Mouse (Mus musculus) hindbrain, embryonic 13.5 days (tissue): ENCODE measurements around the gene Ppm1a. TPM values are rescaled to one million over a fixed set of nuclear protein-coding genes. Genes with fewer than 3 reads are reported as not detected.

ENCODE experiments used
- ATAC-seq: fragments of 200-750 bp; cut with Nextera tagmentation; 2 replicates; pipeline ENCODE4 v1.8.0; 2017; ENCODE audit warnings: moderate TSS enrichment; ENCODE audit not compliant: low FRiP score
- H3K27ac ChIP-seq: fragments of 300-500 bp; sonication (generic); 2 replicates; pipeline ENCODE4 v1.5.1; 2015; ENCODE audit warnings: inconsistent platforms, mild to moderate bottlenecking, moderate library complexity
- H3K27me3 ChIP-seq: fragments of 300-500 bp; sonication (generic); 2 replicates; pipeline ENCODE4 v1.6.1; 2015; ENCODE audit warnings: mild to moderate bottlenecking, inconsistent platforms
- H3K36me3 ChIP-seq: fragments of 300-500 bp; sonication (generic); 2 replicates; pipeline ENCODE4 v1.6.1; 2015; ENCODE audit warnings: mild to moderate bottlenecking, inconsistent platforms
- H3K4me1 ChIP-seq: fragments of 300-500 bp; sonication (generic); replicated peaks from 2 replicates; pipeline ENCODE4 v1.6.1; 2015; ENCODE audit warnings: inconsistent platforms
- H3K4me2 ChIP-seq: fragments of 300-500 bp; sonication (generic); 2 replicates; pipeline ENCODE4 v1.6.1; 2015; ENCODE audit warnings: inconsistent platforms, mild to moderate bottlenecking, moderate library complexity
- H3K4me3 ChIP-seq: fragments of 300-500 bp; sonication (generic); 2 replicates; pipeline ENCODE4 v1.5.1; 2015; ENCODE audit warnings: mild to moderate bottlenecking, inconsistent platforms
- H3K9ac ChIP-seq: fragments of 300-500 bp; sonication (generic); 2 replicates; pipeline ENCODE4 v1.6.1; 2015; ENCODE audit warnings: mild to moderate bottlenecking, inconsistent platforms
- H3K9me3 ChIP-seq: fragments of 300-500 bp; sonication (generic); 2 replicates; pipeline ENCODE4 v1.6.1; 2016; ENCODE audit warnings: inconsistent platforms
- WGBS: fragments of 180-500 bp; shearing (Covaris S2); methylation state at CpG from one replicate; pipeline ENCODE4 v1.1.7; 2015; 5-methylcytosine and 5-hydroxymethylcytosine counted together
- polyA plus RNA-seq: library from polyadenylated mRNA; unstranded; fragments of >200 nt; fragmentation: Nextera tagmentation; extraction: Ambion mirVana; gene quantifications from 2 replicates; pipeline ENCODE4 v1.2.1, GENCODE M21; 2015

The Ppm1a gene
- polyA plus RNA-seq, result 60.2 and 63.8 TPM in 2 replicates

DNA sequence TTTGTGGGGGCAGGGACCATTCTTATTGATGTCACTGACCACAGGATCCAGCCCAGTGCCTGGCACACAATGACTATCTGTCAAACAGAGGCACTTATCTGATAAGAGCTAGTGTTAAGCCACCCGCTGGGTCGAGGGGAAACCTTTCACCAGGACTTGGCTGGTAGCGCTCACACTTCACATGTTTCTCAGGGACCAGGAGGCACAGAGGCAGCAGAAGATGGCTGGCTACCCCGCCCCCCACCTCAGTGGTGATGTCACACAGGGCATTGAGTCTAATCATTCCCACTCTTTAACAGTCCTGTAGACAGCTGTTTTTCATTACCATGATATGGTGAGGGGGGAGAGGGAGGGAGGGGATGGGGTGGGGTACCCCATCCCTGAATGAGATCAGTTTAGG is at the start of gene Ppm1a:
Gene Ppm1a, plus strand, starts transcription at position 370 of the 400 bp plus-strand sequence.
- ATAC-seq, result no peak

DNA sequence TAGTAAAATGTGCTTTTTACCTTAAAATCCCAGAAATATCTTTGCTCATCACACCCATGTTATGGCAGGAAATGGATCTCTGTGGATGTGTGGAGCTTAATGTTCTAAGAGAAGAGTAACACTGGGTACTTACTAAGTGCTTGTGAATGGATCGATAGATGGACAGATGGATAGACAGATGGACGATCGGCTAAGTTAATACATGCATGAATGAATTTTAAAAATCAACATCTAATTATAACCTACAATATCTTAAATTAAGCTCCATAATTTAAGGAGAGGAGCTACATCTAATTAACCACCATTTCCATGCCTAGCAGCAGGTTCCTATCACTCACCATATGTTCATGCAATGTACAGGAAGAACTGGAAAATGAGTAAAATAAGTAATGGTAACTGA is 47.3 kb upstream of the Ppm1a start:
- Histone ChIP-seq H3K9ac (no peak overlapping the region), H3K27ac (no peak overlapping the region), H3K4me3 (no peak overlapping the region), H3K4me1 (no peaks in the 10 kb centered on the region), H3K9me3 (0 out of 2 replicates have a peak, but pooled peaks cover 6% of the 10 kb centered on the region), H3K27me3 (no peaks in the 10 kb centered on the region), H3K36me3 (no peaks in the 10 kb centered on the region), H3K4me2 (no peak overlapping the region)
- 83% methylated on average over 3 of the region's 3 CpGs for WGBS
- ATAC-seq, result no peak

More for the DNA sequence above, at the start of gene Ppm1a:
- peak within 1 kb of the TSS; percentile 29; the same call in 1 of the 2 replicates for H3K9ac ChIP-seq
- no peak within 1 kb of the TSS for H3K4me3 ChIP-seq
- 13% methylated on average over 4 of the region's 4 CpGs for WGBS
- H3K9me3 ChIP-seq, result no peaks in the 10 kb centered on the region
- H3K36me3 ChIP-seq, result no peaks in the 10 kb centered on the region
- no peak within 1 kb of the TSS for H3K27ac ChIP-seq
- H3K27me3 ChIP-seq, result no peaks in the 10 kb centered on the region
- H3K4me2 ChIP-seq, result no peak within 1 kb of the TSS
- H3K4me1 ChIP-seq, result peaks cover 8% of the 10 kb centered on the region

DNA sequence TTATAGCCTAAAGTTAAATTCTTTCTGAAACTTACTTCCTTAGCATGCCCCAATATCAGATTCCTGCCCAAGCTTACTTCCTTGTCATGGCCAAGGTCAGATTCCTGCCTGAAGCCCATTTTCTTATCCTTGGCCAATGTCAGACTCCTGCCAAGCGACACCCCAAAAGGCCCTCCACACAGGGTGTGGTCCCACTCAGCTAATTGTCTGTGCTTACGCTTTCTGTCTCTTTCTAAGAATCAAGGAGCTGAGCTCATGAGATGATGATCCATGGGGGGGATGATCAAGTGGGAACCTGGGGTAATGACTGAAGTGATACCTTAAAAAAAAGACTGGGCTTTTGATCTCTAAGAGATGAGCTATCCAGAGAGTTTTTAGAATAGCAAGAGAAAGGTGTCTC is 42.4 kb upstream of the Ppm1a start:
- Histone ChIP-seq H3K9ac (no peak overlapping the region), H3K36me3 (no peaks in the 10 kb centered on the region), H3K4me2 (no peak overlapping the region), H3K4me3 (no peak overlapping the region), H3K4me1 (no peaks in the 10 kb centered on the region), H3K27ac (no peak overlapping the region), H3K27me3 (no peaks in the 10 kb centered on the region), H3K9me3 (0 out of 2 replicates have a peak, but pooled peaks cover 6% of the 10 kb centered on the region)
- WGBS, result 90% methylated on average over 2 of the region's 2 CpGs
- ATAC-seq, result no peak

DNA sequence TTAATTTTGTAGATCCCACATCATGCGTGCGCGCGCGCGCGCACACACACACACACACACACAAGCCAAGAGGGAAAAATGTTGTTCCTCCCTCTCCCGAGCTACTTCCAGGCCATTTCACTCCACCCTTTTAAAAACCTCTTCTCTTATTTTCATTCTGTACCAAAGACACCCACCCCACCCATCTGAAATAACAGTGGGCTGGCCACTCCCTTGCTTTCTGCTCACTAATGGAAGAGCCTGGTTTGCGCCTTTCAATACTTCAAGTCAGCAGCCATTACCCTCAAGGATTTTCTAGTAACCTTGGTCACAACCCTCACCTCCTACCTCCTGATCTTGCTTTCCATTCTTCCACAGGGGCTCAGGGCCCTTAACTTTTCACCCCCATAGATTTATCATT is 41.4 kb upstream of the Ppm1a start:
- no peaks in the 10 kb centered on the region for H3K27me3 ChIP-seq
- ATAC-seq, result no peak
- H3K4me2 ChIP-seq, result no peak overlapping the region
- H3K4me3 ChIP-seq, result no peak overlapping the region
- H3K4me1 ChIP-seq, result no peaks in the 10 kb centered on the region
- no peak overlapping the region for H3K27ac ChIP-seq
- H3K9me3 ChIP-seq, result 0 out of 2 replicates have a peak, but pooled peaks cover 6% of the 10 kb centered on the region
- WGBS, result 95% methylated on average over 9 of the region's 9 CpGs
- no peaks in the 10 kb centered on the region for H3K36me3 ChIP-seq
- no peak overlapping the region for H3K9ac ChIP-seq

DNA sequence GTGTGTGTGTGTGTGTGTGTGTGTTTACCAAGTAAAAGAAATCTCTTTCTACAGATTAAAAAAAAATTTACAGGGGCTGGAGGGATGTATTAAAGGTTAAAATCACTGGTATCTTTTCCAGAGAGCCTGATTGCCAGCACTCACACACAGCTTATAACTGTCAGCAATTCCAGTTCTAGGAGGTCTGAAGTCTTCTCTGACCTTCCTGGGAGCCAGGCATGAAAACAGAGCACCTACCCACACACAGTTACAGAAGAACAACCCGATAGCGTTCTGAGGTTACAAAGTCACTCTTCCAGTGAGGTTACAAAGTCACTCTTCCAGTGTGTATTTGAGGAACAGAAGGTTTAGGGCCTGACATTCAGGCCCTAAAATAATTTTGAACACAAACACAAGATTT is 38.2 kb upstream of the Ppm1a start:
- no peaks in the 10 kb centered on the region for H3K36me3 ChIP-seq
- no peak overlapping the region for H3K4me2 ChIP-seq
- no peaks in the 10 kb centered on the region for H3K4me1 ChIP-seq
- no peaks in the 10 kb centered on the region for H3K9me3 ChIP-seq
- no peak overlapping the region for H3K27ac ChIP-seq
- H3K9ac ChIP-seq, result no peak overlapping the region
- H3K27me3 ChIP-seq, result no peaks in the 10 kb centered on the region
- H3K4me3 ChIP-seq, result no peak overlapping the region
- ATAC-seq, result no peak
- WGBS, result 83% methylated on average over 2 of the region's 2 CpGs

DNA sequence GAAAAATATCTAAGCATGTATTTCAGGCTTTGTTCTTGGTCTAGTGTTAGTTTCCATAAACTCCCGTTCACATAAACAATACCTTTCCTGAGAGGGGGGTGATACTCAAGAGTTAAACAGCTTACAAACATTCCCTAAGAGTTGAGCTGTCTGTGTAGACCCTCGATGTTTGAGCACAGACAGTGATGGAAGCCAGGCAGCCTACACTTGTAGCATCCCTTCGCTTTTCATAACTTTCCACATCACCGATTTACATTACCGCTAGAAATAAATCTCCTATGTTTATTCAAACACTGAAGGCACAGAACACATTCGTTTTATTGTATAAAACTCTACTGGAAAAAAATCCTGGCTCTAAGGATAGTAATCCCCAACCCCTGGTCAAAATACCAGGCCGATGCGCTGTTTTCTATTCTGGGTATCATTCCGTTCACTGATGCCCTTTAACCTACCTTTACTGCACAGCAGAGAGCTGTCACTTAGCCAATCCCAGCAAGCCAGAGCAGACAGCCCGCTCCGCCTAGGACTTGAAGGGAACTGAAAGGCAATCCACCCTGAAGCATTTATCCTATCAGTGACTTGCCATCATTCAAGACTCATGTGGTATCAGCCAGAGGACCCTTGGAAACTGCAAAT is 37.7 kb upstream of the Ppm1a start:
- ATAC-seq, result no peak
- Histone ChIP-seq H3K27me3 (no peaks in the 10 kb centered on the region), H3K4me2 (no peak overlapping the region), H3K4me3 (no peak overlapping the region), H3K27ac (no peak overlapping the region), H3K9me3 (no peaks in the 10 kb centered on the region), H3K36me3 (no peaks in the 10 kb centered on the region), H3K9ac (no peak overlapping the region), H3K4me1 (no peaks in the 10 kb centered on the region)
- 84% methylated on average over 11 of the region's 11 CpGs for WGBS

DNA sequence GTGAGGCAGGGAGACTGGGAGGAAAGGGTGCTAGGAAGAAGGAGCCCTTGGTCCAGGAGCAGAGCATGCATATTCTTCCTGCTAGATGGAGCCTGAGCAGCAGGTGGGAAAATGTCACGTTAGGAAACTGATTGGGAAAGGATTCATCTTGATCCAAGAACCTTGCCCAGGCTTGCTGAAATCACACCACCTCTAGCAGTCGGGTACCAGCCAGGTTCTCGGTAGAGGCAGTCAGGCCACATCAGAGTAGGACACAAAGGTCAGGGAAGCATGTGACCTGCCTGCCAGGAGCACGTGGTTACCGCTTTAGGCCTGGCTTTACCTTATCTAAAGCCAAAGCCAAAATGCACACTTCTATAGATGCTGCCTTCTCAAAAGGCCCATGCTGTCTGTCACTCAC is 35.5 kb upstream of the Ppm1a start:
- no peak overlapping the region for H3K4me2 ChIP-seq
- H3K9me3 ChIP-seq, result no peaks in the 10 kb centered on the region
- no peak overlapping the region for H3K27ac ChIP-seq
- no peak overlapping the region for H3K9ac ChIP-seq
- H3K27me3 ChIP-seq, result no peaks in the 10 kb centered on the region
- no peaks in the 10 kb centered on the region for H3K36me3 ChIP-seq
- no peaks in the 10 kb centered on the region for H3K4me1 ChIP-seq
- ATAC-seq, result no peak
- WGBS, result 85% methylated on average over 5 of the region's 5 CpGs
- H3K4me3 ChIP-seq, result no peak overlapping the region

DNA sequence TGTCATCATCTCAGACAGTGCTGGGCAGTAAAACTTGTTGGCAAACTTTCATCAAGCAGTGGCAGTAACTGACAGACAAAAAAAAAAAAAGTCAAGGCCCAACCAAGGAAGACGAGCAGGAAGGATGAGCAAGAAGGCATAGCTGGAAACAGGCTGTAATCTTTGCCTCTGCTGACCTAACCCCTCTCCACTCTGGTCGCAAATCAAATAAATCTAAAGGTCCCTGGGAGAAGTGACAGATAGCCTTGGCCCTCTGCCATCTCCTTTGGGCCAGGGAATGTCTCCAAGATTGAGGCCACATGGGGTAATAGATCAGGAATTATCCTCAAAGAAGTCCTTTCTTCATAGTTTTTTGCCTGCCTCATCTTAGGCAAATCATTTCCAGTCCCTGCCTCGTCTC is 33.3 kb upstream of the Ppm1a start:
- Histone ChIP-seq H3K4me1 (no peaks in the 10 kb centered on the region), H3K9me3 (no peaks in the 10 kb centered on the region), H3K4me2 (no peak overlapping the region), H3K4me3 (no peak overlapping the region), H3K27me3 (no peaks in the 10 kb centered on the region), H3K9ac (no peak overlapping the region), H3K27ac (no peak overlapping the region), H3K36me3 (no peaks in the 10 kb centered on the region)
- 68% methylated on average over 3 of the region's 3 CpGs for WGBS
- ATAC-seq, result no peak

DNA sequence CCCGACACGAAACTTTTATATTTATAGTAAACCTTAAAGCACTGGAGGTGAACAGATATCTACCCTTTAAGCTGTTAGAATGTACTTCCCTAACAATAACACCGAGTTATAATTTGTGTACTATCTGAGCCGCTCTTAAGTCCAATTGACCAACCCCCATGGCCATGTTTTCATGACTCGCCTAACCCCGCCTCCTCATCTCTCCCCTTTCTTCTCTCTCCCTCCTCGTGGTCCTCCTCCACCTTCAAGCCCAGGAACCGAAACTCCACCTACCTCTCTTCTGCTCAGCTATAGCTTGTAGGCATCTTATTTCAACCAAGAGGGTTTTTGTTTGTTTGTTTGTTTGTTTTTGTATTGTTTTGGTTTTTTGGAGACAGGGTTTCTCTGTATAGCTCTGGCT is 30.2 kb upstream of the Ppm1a start:
- 96% methylated on average over 8 of the region's 8 CpGs for WGBS

DNA sequence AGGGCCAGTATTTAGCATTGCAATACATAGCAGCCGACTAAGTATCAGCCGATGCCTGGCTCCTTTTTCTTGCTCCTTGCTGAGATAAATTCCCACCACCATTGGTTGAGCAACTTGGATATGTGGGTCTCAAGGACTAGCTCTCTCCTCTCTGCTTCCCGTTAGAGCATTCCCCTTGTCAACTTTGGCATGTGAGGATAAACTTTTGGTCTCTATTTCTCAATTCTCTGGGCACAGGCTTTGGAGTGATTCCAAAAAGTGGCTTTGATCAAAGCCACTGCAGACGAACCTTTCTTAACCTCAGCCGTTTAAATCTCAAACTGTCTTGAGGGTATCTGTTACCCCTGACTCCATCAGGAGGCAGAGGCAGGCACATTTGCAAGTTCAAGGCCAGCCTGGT is 29.6 kb upstream of the Ppm1a start:
- Histone ChIP-seq H3K27me3 (no peaks in the 10 kb centered on the region), H3K9ac (no peak overlapping the region), H3K27ac (no peak overlapping the region), H3K4me3 (no peak overlapping the region), H3K36me3 (no peaks in the 10 kb centered on the region), H3K4me1 (no peaks in the 10 kb centered on the region), H3K4me2 (no peak overlapping the region), H3K9me3 (no peaks in the 10 kb centered on the region)
- ATAC-seq, result no peak
- 78% methylated on average over 5 of the region's 5 CpGs for WGBS

More for the DNA sequence above, 30.2 kb upstream of the Ppm1a start:
- Histone ChIP-seq H3K9ac (no peak overlapping the region), H3K36me3 (no peaks in the 10 kb centered on the region), H3K27me3 (no peaks in the 10 kb centered on the region), H3K4me3 (no peak overlapping the region), H3K9me3 (no peaks in the 10 kb centered on the region), H3K27ac (no peak overlapping the region), H3K4me2 (no peak overlapping the region), H3K4me1 (no peaks in the 10 kb centered on the region)
- ATAC-seq, result no peak

DNA sequence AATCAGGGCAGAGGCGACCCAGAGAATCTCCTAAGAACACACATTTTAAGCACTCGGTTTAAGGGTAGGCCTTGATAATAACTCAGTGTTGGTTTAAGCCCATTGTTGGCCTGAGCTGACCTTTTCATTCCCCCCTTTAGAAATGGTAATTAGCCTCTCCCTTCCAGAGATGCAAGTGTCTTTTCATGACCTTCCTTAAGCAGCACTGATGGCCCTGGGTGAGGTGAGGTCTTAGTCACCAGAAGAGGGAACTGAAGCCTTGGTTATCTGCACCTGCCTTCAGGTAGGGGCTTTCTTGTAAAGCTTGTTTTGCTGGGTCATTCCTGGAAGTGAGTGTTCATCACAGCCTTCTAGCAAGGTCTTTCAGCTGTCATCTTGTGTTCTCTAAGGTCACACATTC is 23.1 kb upstream of the Ppm1a start:
- Histone ChIP-seq H3K4me3 (no peak overlapping the region), H3K27me3 (no peaks in the 10 kb centered on the region), H3K9me3 (no peaks in the 10 kb centered on the region), H3K36me3 (no peaks in the 10 kb centered on the region), H3K4me2 (no peak overlapping the region), H3K9ac (no peak overlapping the region), H3K27ac (no peak overlapping the region), H3K4me1 (no peaks in the 10 kb centered on the region)
- no peak for ATAC-seq
- WGBS, result 23% methylated on average over 2 of the region's 2 CpGs

DNA sequence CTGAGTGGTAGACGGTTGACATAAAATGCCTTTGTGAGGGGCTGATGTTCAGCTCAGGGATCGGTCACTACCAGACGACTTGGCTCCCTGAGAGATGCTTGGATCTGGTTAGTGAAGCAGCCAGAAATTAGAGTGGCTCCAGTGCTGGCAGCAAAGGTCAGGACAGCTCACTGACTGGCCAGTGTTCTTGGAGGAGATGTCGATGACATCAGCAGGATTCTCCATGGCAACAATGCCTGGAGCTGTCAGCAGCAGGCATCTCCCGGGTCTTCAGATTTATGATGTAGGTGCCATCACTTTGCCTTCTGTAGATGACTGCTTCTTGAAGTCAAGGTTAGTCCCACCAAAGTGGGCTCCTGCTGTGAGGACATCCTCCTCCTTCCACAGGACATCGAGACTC is 16.1 kb upstream of the Ppm1a start:
- WGBS, result 61% methylated on average over 6 of the region's 6 CpGs
- Histone ChIP-seq H3K27ac (no peak overlapping the region), H3K36me3 (no peaks in the 10 kb centered on the region), H3K4me2 (no peak overlapping the region), H3K4me1 (no peaks in the 10 kb centered on the region), H3K9me3 (no peaks in the 10 kb centered on the region), H3K9ac (no peak overlapping the region), H3K27me3 (no peaks in the 10 kb centered on the region), H3K4me3 (no peak overlapping the region)
- no peak for ATAC-seq

DNA sequence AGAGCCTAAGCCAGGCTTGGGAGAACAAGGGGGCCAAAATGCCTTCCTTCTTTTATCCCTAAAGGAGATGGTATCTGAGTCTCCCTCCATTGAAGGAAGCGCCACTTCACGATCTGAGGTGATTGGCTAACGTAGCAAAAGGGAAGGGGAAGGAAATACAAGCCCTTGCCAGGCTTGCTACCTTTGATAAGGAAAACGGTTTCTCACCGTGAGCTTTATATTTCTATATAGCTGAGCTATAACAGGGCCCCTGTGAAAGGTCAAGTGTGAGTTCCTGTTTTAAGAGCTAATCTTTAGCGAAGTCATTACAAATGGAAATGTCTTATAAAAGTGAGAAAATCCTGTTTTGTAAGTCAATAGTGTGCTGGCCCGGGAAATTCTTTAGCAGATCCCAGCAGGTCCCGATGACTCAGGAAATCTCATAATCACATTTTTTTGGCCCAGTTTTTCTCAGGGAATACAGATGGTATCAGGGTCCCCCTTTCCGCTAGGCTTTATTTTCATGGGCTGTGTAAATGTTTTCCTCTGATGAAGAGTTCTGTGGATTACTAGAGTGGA is 12.4 kb upstream of the Ppm1a start:
- H3K27ac ChIP-seq, result no peak overlapping the region
- H3K36me3 ChIP-seq, result no peaks in the 10 kb centered on the region
- WGBS, result 62% methylated on average over 9 of the region's 9 CpGs
- no peak overlapping the region for H3K4me3 ChIP-seq
- H3K4me1 ChIP-seq, result no peaks in the 10 kb centered on the region
- H3K9me3 ChIP-seq, result no peaks in the 10 kb centered on the region
- no peak overlapping the region for H3K4me2 ChIP-seq
- no peak overlapping the region for H3K9ac ChIP-seq
- no peaks in the 10 kb centered on the region for H3K27me3 ChIP-seq
- ATAC-seq, result no peak
